Mouse (Mus musculus) ovary, postnatal 36 days (tissue): ENCODE measurements around the gene Sergef.
"Not testable (repeated sequence)": the region's sequence is repeated elsewhere in the genome, so short reads cannot be mapped to it uniquely, and the experiment has no call there.

Experiments
- DNase-seq: peaks from one replicate; pipeline ENCODE4 v3.0.0; 2022; ENCODE audit warnings: low spot score, mixed read lengths

Gene Sergef

GRCm38 (mm10) chr7:46639692-46640031 is at the start of gene Sergef:
Sergef (minus strand) TSS chr7:46639807.
- peak; percentile 92 for DNase-seq

- no peak for DNase-seq
Measured at GRCm38 (mm10) chr7:46686827-46687226, 47.2 kb upstream of the Sergef start.

- no peak for DNase-seq
Measured at GRCm38 (mm10) chr7:46680732-46681131, 41.1 kb upstream of the Sergef start.

GRCm38 (mm10) chr7:46679044-46679443 is 39.4 kb upstream of the Sergef start:
- not testable (repeated sequence) for DNase-seq

GRCm38 (mm10) chr7:46678417-46678816 is 38.8 kb upstream of the Sergef start:
- DNase-seq: no peak

- no peak for DNase-seq
Measured at GRCm38 (mm10) chr7:46676808-46677360, 37.3 kb upstream of the Sergef start.

GRCm38 (mm10) chr7:46675886-46676285 is 36.3 kb upstream of the Sergef start:
- DNase-seq: no peak

GRCm38 (mm10) chr7:46675061-46675460 is 35.5 kb upstream of the Sergef start:
- DNase-seq: no peak

GRCm38 (mm10) chr7:46672160-46672672 is 32.6 kb upstream of the Sergef start, which contains the start of gene Tph1:
Tph1 (minus strand) TSS chr7:46672537.
- no peak for DNase-seq

GRCm38 (mm10) chr7:46667256-46667655 is 27.6 kb upstream of the Sergef start:
- no peak for DNase-seq

GRCm38 (mm10) chr7:46665236-46665635 is 25.6 kb upstream of the Sergef start:
- peak; percentile 16 for DNase-seq

GRCm38 (mm10) chr7:46661591-46662090 is 22.0 kb upstream of the Sergef start:
- no peak for DNase-seq

- no peak for DNase-seq
Measured at GRCm38 (mm10) chr7:46652279-46652678, 12.7 kb upstream of the Sergef start.

GRCm38 (mm10) chr7:46650231-46650630 is 10.6 kb upstream of the Sergef start:
- DNase-seq: not testable (repeated sequence)

GRCm38 (mm10) chr7:46648431-46649140 is 9.0 kb upstream of the Sergef start:
- no peak for DNase-seq

GRCm38 (mm10) chr7:46643172-46643571 is 3.6 kb upstream of the Sergef start:
- DNase-seq: no peak

GRCm38 (mm10) chr7:46640062-46640461 is 455 bp upstream of the Sergef start:
- DNase-seq: no peak

GRCm38 (mm10) chr7:46638889-46639691 is 517 bp downstream of the Sergef start:
- no peak for DNase-seq

GRCm38 (mm10) chr7:46628375-46628975 is 11.1 kb downstream of the Sergef start:
- no peak for DNase-seq

GRCm38 (mm10) chr7:46623979-46624378 is 15.6 kb downstream of the Sergef start:
- DNase-seq: no peak

GRCm38 (mm10) chr7:46618416-46619110 is 21.0 kb downstream of the Sergef start:
- DNase-seq: no peak
